Mouse (Mus musculus): Measurements from ENCODE around the gene Igsf1. TPM values are rescaled to one million over a fixed set of nuclear protein-coding genes. Genes with fewer than 3 reads are reported as not detected.

Igsf1 gene
- not detected for total RNA-seq (2023)

GRCm38 (mm10) chrX:49797213-49798019, at the start of gene Igsf1:
Gene Igsf1 (minus strand): TSS chrX:49797749.

GRCm38 (mm10) chrX:49734959-49735358, 62.6 kb downstream of the Igsf1 start, which contains the start of gene Olfr1321:
Gene Olfr1321 (minus strand): TSS chrX:49735059.

Other genes starting within 250 kb of the Igsf1 start
- not detected for gene Olfr1320, start 125.4 kb downstream of the Igsf1 start, total RNA-seq (2023)
- not detected for gene Olfr1321, start 62.7 kb downstream of the Igsf1 start, total RNA-seq (2023)
- not detected for gene Olfr1322, start 93.7 kb upstream of the Igsf1 start, total RNA-seq (2023)
- not detected for gene Olfr1323, start 221.6 kb upstream of the Igsf1 start, total RNA-seq (2023)